Comparison of ENCODE assay signal across 12 mouse cellular contexts in genomic region chr10:117662316-117663055, GRCm38 (mm10). TPM values are rescaled to one million over a fixed set of nuclear protein-coding genes. Genes with fewer than 3 reads are reported as not detected.
DNase-seq lines count a peak whose midpoint lies in the region; ATAC-seq lines count a peak whose summit lies in the region.
"Had no signal": no experiment of that assay in that cellular context is flagged by ENCODE, and none has a peak within 500 bp of the region (broad histone marks: within the 10 kb centered on the region; RNA-seq: fewer than 3 reads in every experiment).

No protein-coding gene starts in this region.

- H3K4me1 ChIP-seq in intestine, embryonic 15.5 days (replicated peaks) = no peaks in the 10 kb centered on the region
- peaks cover 25% of the 10 kb centered on the region for H3K4me1 ChIP-seq in kidney, embryonic 15.5 days
- H3K4me1 ChIP-seq in liver, embryonic 12.5 days = 0 out of 2 replicates have a peak, but pooled peaks cover 4% of the 10 kb centered on the region
- H3K4me1 ChIP-seq in stomach, embryonic 15.5 days = no peaks in the 10 kb centered on the region; the same call in 1 of the 2 replicates
- H3K4me1 ChIP-seq in forebrain, embryonic 12.5 days = peaks cover 5% of the 10 kb centered on the region; the same call in 1 of the 2 replicates

- H3K36me3 ChIP-seq in intestine, embryonic 15.5 days = no peaks in the 10 kb centered on the region
- H3K36me3 ChIP-seq in kidney, embryonic 15.5 days = no peaks in the 10 kb centered on the region
- H3K36me3 ChIP-seq in liver, embryonic 12.5 days = no peaks in the 10 kb centered on the region
- H3K36me3 ChIP-seq in stomach, embryonic 15.5 days = no peaks in the 10 kb centered on the region; the same call in 1 of the 2 replicates
- no peaks in the 10 kb centered on the region for H3K36me3 ChIP-seq in forebrain, embryonic 12.5 days (replicated peaks)

- peak; percentile 80 for ATAC-seq in intestine, embryonic 15.5 days
- ATAC-seq in kidney, embryonic 15.5 days (replicated peaks; ENCODE audit: low FRiP score) = peak; percentile 13; the same call in 1 of the 2 replicates
- peak; percentile 64 for ATAC-seq in liver, embryonic 12.5 days
- peak; percentile 67 for ATAC-seq in stomach, embryonic 15.5 days (ENCODE audit: insufficient read depth, low FRiP score, low read depth)
- no peak for ATAC-seq in forebrain, embryonic 12.5 days (ENCODE audit: low FRiP score)

- WGBS in intestine, embryonic 15.5 days = 72% methylated on average over 15 of the region's 15 CpGs
- WGBS in kidney, embryonic 15.5 days = 79% methylated on average over 15 of the region's 15 CpGs
- WGBS in liver, embryonic 12.5 days (ENCODE audit: insufficient replicate concordance) = 60% methylated on average over 15 of the region's 15 CpGs
- 72% methylated on average over 15 of the region's 15 CpGs for WGBS in stomach, embryonic 15.5 days
- 82% methylated on average over 15 of the region's 15 CpGs for WGBS in forebrain, embryonic 12.5 days

- no peak overlapping the region for H3K4me3 ChIP-seq in intestine, embryonic 15.5 days (replicated peaks)
- H3K4me3 ChIP-seq in kidney, embryonic 15.5 days (replicated peaks) = no peak overlapping the region
- H3K4me3 ChIP-seq in liver, embryonic 12.5 days = no peak overlapping the region
- H3K4me3 ChIP-seq in stomach, embryonic 15.5 days (replicated peaks) = no peak overlapping the region
- H3K4me3 ChIP-seq in forebrain, embryonic 12.5 days (replicated peaks) = no peak overlapping the region
- H3K4me3 ChIP-seq: erythroblast, embryonic 14.5 days had no signal

- H3K27ac ChIP-seq in intestine, embryonic 15.5 days = no peak overlapping the region
- H3K27ac ChIP-seq in kidney, embryonic 15.5 days = peak overlapping the region; percentile 87
- peak overlapping the region; percentile 48; the same call in 1 of the 2 replicates for H3K27ac ChIP-seq in liver, embryonic 12.5 days
- peak overlapping the region; percentile 88 for H3K27ac ChIP-seq in stomach, embryonic 15.5 days
- H3K27ac ChIP-seq in forebrain, embryonic 12.5 days = no peak overlapping the region

- DNase-seq in right cerebral cortex, postnatal 4 days = no peak
- DNase-seq in thymus, postnatal 36 days = no peak
- DNase-seq: adrenal gland, postnatal 36 days; cerebellum, adult 9-11 months; gastrocnemius, postnatal 10 days; heart, postnatal 14 days had no signal

- no peaks in the 10 kb centered on the region for H3K9me3 ChIP-seq in intestine, embryonic 15.5 days
- H3K9me3 ChIP-seq in kidney, embryonic 15.5 days (replicated peaks) = no peaks in the 10 kb centered on the region
- H3K9me3 ChIP-seq in liver, embryonic 12.5 days (replicated peaks) = no peaks in the 10 kb centered on the region
- H3K9me3 ChIP-seq in stomach, embryonic 15.5 days = no peaks in the 10 kb centered on the region
- no peaks in the 10 kb centered on the region for H3K9me3 ChIP-seq in forebrain, embryonic 12.5 days

- no peak overlapping the region for H3K4me2 ChIP-seq in intestine, embryonic 15.5 days (replicated peaks)
- H3K4me2 ChIP-seq in kidney, embryonic 15.5 days = no peak overlapping the region
- no peak overlapping the region for H3K4me2 ChIP-seq in liver, embryonic 12.5 days
- peak overlapping the region; percentile 35 for H3K4me2 ChIP-seq in stomach, embryonic 15.5 days
- no peak overlapping the region for H3K4me2 ChIP-seq in forebrain, embryonic 12.5 days

- H3K9ac ChIP-seq in intestine, embryonic 15.5 days = no peak overlapping the region
- H3K9ac ChIP-seq in kidney, embryonic 15.5 days = no peak overlapping the region
- H3K9ac ChIP-seq in liver, embryonic 12.5 days = no peak overlapping the region
- H3K9ac ChIP-seq in stomach, embryonic 15.5 days = no peak overlapping the region
- no peak overlapping the region for H3K9ac ChIP-seq in forebrain, embryonic 12.5 days

- no peaks in the 10 kb centered on the region for H3K27me3 ChIP-seq in intestine, embryonic 15.5 days (replicated peaks)
- no peaks in the 10 kb centered on the region for H3K27me3 ChIP-seq in kidney, embryonic 15.5 days
- no peaks in the 10 kb centered on the region for H3K27me3 ChIP-seq in liver, embryonic 12.5 days (replicated peaks)
- H3K27me3 ChIP-seq in stomach, embryonic 15.5 days (replicated peaks) = no peaks in the 10 kb centered on the region
- H3K27me3 ChIP-seq in forebrain, embryonic 12.5 days = no peaks in the 10 kb centered on the region

RNA-seq across cellular contexts. Expression of gene Cpm, which starts 33.2 kb away (rescaled TPM):
- polyA plus RNA-seq in intestine, embryonic 15.5 days (2015; fragmentation: Nextera tagmentation; extraction: Ambion mirVana) = 44.4 and 50.7 TPM in 2 replicates
- polyA plus RNA-seq in kidney, embryonic 15.5 days (2015; fragmentation: Nextera tagmentation; extraction: Ambion mirVana) = 31.3 and 31.5 TPM in 2 replicates
- polyA plus RNA-seq in liver, embryonic 12.5 days (2016; fragmentation: Nextera tagmentation; extraction: Ambion mirVana) = 29.8 and 30.7 TPM in 2 replicates
- polyA plus RNA-seq in stomach, embryonic 15.5 days (2015; fragmentation: Nextera tagmentation; extraction: Ambion mirVana) = 57.1 and 57.7 TPM in 2 replicates
- polyA plus RNA-seq in forebrain, embryonic 12.5 days (2016; fragmentation: Nextera tagmentation; extraction: Ambion mirVana) = 5.2 and 6.5 TPM in 2 replicates
- polyA plus RNA-seq: erythroblast, embryonic 14.5 days had no signal

RNA-seq across cellular contexts. Expression of gene Mdm2, which starts 48.1 kb away (rescaled TPM):
- 34.0 and 35.1 TPM in 2 replicates for polyA plus RNA-seq in intestine, embryonic 15.5 days (2015; fragmentation: Nextera tagmentation; extraction: Ambion mirVana)
- polyA plus RNA-seq in kidney, embryonic 15.5 days (2015; fragmentation: Nextera tagmentation; extraction: Ambion mirVana) = 47.4 and 49.7 TPM in 2 replicates
- 35.6 and 36.9 TPM in 2 replicates for polyA plus RNA-seq in liver, embryonic 12.5 days (2016; fragmentation: Nextera tagmentation; extraction: Ambion mirVana)
- 38.2 and 44.1 TPM in 2 replicates for polyA plus RNA-seq in stomach, embryonic 15.5 days (2015; fragmentation: Nextera tagmentation; extraction: Ambion mirVana)
- polyA plus RNA-seq in forebrain, embryonic 12.5 days (2016; fragmentation: Nextera tagmentation; extraction: Ambion mirVana) = 76.5 and 86.4 TPM in 2 replicates

Comparison
In these comparisons a context has a peak if more than half of its experiments do, and no peak if none do; other contexts are left out.
1. H3K27ac ChIP-seq: peak in kidney, embryonic 15.5 days (single experiment), liver, embryonic 12.5 days (single experiment) and stomach, embryonic 15.5 days (single experiment); none in intestine, embryonic 15.5 days (single experiment) and forebrain, embryonic 12.5 days (single experiment).